Mouse (Mus musculus) kidney, postnatal 10 days (tissue): ENCODE measurements around the gene Atf6b.

Source experiments
- DNase-seq: peaks from one replicate; pipeline ENCODE4 v3.0.0; 2021; ENCODE audit warnings: mixed read lengths

The Atf6b gene

GRCm38 (mm10) chr17:34700671-34701071 is 53.7 kb downstream of the Atf6b start:
- DNase-seq = no peak
